In the genomic region with DNA sequence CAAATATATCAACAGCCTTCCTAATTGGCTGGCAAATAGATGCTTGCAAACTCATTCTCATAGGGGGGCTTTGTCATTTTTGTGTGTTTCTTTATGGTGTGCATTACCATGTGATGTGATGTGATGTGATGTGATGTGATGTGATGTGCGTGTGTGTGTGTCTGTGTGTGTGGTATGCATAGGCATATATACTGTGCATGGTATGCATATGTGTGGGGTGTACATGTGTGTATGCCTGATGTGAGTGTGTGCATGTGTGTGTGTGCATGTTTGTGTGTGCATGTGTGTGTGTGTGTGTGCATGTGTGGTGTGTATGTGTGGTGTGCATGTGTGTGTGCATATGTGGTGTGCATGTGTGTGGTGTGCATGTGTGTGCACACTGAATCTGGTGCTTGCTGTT, we compare ENCODE assay signal across 18 mouse cellular contexts. TPM values are rescaled to one million over a fixed set of nuclear protein-coding genes. Genes with fewer than 3 reads are reported as not detected.
"Had no signal": no experiment of that assay in that cellular context is flagged by ENCODE, and none has a peak within 500 bp of the region (broad histone marks: within the 10 kb centered on the region; RNA-seq: fewer than 3 reads in every experiment).

No protein-coding gene starts in this region.

- H3K4me1 ChIP-seq: liver, embryonic 15.5 days; lung, embryonic 15.5 days; midbrain, embryonic 13.5 days; midbrain, embryonic 15.5 days; neural tube, embryonic 13.5 days; stomach, embryonic 15.5 days had no signal

- DNase-seq: liver, postnatal 0 days; lung, adult 2 months; lung, postnatal 14 days; lung, postnatal 36 days; right cerebral cortex, postnatal 14 days; thymus, postnatal 14 days; thymus, postnatal 36 days had no signal

- H3K36me3 ChIP-seq: liver, embryonic 15.5 days; lung, embryonic 15.5 days; midbrain, embryonic 13.5 days; midbrain, embryonic 15.5 days; neural tube, embryonic 13.5 days; stomach, embryonic 15.5 days had no signal

- ATAC-seq: liver, postnatal 0 days; lung, postnatal 0 days; midbrain, embryonic 13.5 days; midbrain, embryonic 15.5 days had no signal

- H3K9me3 ChIP-seq: liver, embryonic 15.5 days; lung, embryonic 15.5 days; midbrain, embryonic 13.5 days; midbrain, embryonic 15.5 days; neural tube, embryonic 13.5 days; stomach, embryonic 15.5 days had no signal

- H3K27me3 ChIP-seq: lung, embryonic 15.5 days; midbrain, embryonic 13.5 days; midbrain, embryonic 15.5 days; neural tube, embryonic 13.5 days; stomach, embryonic 15.5 days had no signal

- H3K4me3 ChIP-seq: liver, embryonic 15.5 days; lung, embryonic 15.5 days; midbrain, embryonic 13.5 days; midbrain, embryonic 15.5 days; neural tube, embryonic 13.5 days; stomach, embryonic 15.5 days had no signal

- H3K27ac ChIP-seq: liver, embryonic 15.5 days; lung, embryonic 15.5 days; macrophage; midbrain, embryonic 13.5 days; midbrain, embryonic 15.5 days; neural tube, embryonic 13.5 days; stomach, embryonic 15.5 days; stomach, postnatal 0 days had no signal

- H3K4me2 ChIP-seq: liver, embryonic 15.5 days; lung, embryonic 15.5 days; midbrain, embryonic 11.5 days; midbrain, embryonic 13.5 days; midbrain, embryonic 15.5 days; neural tube, embryonic 13.5 days; stomach, embryonic 15.5 days had no signal

- H3K9ac ChIP-seq: liver, embryonic 15.5 days; liver, postnatal 0 days; lung, embryonic 15.5 days; midbrain, embryonic 13.5 days; midbrain, embryonic 15.5 days; neural tube, embryonic 13.5 days; stomach, embryonic 15.5 days had no signal

RNA-seq across cellular contexts. Expression of a gene that starts 50.6 kb away (rescaled TPM):
- polyA plus RNA-seq: lung, adult 2 months; testis, adult 2 months had no signal
